Mouse (Mus musculus): ENCODE data around the gene Zfp975.
"Not testable (repeated sequence)": the region's sequence is repeated elsewhere in the genome, so short reads cannot be mapped to it uniquely, and the experiment has no call there.

DNA sequence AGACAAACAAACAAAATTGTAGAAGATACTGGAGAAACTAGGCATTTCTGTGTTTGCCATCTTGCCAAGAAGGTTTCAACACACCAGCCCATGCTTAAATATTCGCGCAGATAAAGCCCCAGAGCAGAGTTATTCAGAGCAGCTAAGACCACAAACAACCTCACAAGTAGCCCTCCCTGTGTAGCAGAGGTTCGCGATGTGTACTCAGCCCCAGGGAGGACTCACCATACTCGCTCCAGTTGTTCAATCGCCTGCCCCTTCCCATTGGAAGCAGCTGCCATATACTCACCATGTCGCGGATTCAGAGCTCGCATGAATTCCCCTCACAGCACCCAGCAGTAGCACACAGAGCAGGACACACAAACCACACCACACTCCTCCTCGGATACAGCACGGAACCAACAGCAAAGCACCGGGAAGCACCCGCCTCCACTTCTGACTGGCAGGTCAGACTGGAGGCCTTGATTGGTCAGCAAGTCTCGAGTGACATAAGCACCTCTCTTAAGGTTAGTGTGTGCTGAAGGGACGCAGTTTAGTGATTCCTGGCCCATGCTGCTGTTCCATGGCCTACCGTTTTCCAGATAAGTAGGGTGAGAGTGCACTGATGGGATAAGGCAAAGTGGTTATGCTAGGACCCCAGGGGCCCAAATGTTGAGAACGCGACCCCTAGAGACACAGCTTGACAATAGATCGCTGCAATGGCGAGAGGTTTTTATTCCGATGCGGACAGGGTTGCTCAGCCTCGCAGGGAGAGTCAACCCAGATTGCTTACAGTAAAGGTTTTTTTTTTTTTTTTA lies at the start of gene Zfp975:
- peak; percentile 61 for TF ChIP-seq POLR2A (IDR thresholded peaks at IDR 0.05; ENCODE audit: insufficient read length, low read depth)
- TF ChIP-seq E2F4 (IDR thresholded peaks at IDR 0.05; ENCODE audit: insufficient read depth); TCF12 (IDR thresholded peaks at IDR 0.05; ENCODE audit: insufficient read depth, poor library complexity, severe bottlenecking); USF1 (IDR thresholded peaks at IDR 0.05; ENCODE audit: low read depth); MYOG (IDR thresholded peaks at IDR 0.05; ENCODE audit: control insufficient read depth in 1 of 3, insufficient read depth in 1 of 3, insufficient read length in 2 of 3, low read depth in 2 of 3); CEBPB (IDR thresholded peaks at IDR 0.05; ENCODE audit: insufficient read depth, poor library complexity, severe bottlenecking): not testable (repeated sequence)
